Mouse (Mus musculus) midbrain, embryonic 10.5 days (tissue): ENCODE results near the gene Gsta3. TPM values are rescaled to one million over a fixed set of nuclear protein-coding genes. Genes with fewer than 3 reads are reported as not detected.
"Not testable (repeated sequence)": the region's sequence is repeated elsewhere in the genome, so short reads cannot be mapped to it uniquely, and the experiment has no call there.

ENCODE experiments used
- DNase-seq: peaks from one replicate; pipeline ENCODE4 v3.0.0-alpha.2; 2017; ENCODE audit warnings: low spot score
- H3K27ac ChIP-seq: fragments of 300-500 bp; sonication (generic); replicated peaks from 2 replicates; pipeline ENCODE4 v1.5.1; 2016; ENCODE audit warnings: mild to moderate bottlenecking
- H3K27me3 ChIP-seq: fragments of 300-500 bp; sonication (generic); 2 replicates; pipeline ENCODE4 v1.6.1; 2016; ENCODE audit warnings: low read depth, mild to moderate bottlenecking; ENCODE audit not compliant: poor library complexity, severe bottlenecking
- H3K36me3 ChIP-seq: fragments of 300-500 bp; sonication (generic); 2 replicates; pipeline ENCODE4 v1.6.1; 2016; ENCODE audit warnings: mild to moderate bottlenecking, moderate library complexity
- H3K4me1 ChIP-seq: fragments of 300-500 bp; sonication (generic); 2 replicates; pipeline ENCODE4 v1.6.1; 2016
- H3K4me3 ChIP-seq: fragments of 300-500 bp; sonication (generic); 2 replicates; pipeline ENCODE4 v1.5.1; 2016; ENCODE audit warnings: mild to moderate bottlenecking, moderate library complexity
- H3K9me3 ChIP-seq: fragments of 300-500 bp; sonication (generic); replicated peaks from 2 replicates; pipeline ENCODE4 v1.6.1; 2016; ENCODE audit warnings: mild to moderate bottlenecking
- whole genome bisulfite sequencing: fragments of 180-500 bp; shearing (Covaris S2); methylation state at CpG from one replicate; pipeline ENCODE4 v1.1.7; 2016; 5-methylcytosine and 5-hydroxymethylcytosine counted together
- polyA plus RNA-seq: library from polyadenylated mRNA; unstranded; fragments of >200 nt; fragmentation: Nextera tagmentation; extraction: Ambion mirVana; gene quantifications from 2 replicates; pipeline ENCODE4 v1.2.1, GENCODE M21; 2016

Gsta3 gene
- polyA plus RNA-seq, 1 experiment from 2014 or later, result 0.21 TPM

DNA sequence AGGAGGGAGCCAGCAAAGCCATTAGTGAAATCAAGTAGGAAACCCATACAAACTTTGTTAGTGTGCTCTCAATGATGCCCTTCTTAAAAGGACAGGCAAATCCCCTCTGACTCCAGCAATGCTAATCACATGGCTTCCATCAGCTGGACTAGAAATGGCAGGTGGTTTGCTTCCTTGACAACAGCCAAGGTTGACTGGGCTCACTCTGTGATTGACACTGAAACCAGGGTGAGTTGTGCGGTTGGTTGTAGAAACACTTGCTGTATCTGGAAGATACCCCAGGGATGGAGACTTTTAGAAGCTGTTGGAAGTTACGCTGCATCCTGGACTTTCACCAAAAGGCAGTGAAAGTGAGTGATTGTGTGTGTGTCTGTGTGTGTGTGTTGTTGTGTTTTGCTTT is 44.3 kb downstream of the Gsta3 start:
- H3K9me3 ChIP-seq, DNase-seq, H3K4me3 ChIP-seq, H3K36me3 ChIP-seq, H3K27me3 ChIP-seq: not testable (repeated sequence)
- Histone ChIP-seq H3K4me1 (peaks cover 11% of the 10 kb centered on the region), H3K27ac (peak overlapping the region; percentile 38; the same call in 1 of the 2 replicates)
- 72% methylated on average over 2 of the region's 2 CpGs for WGBS

DNA sequence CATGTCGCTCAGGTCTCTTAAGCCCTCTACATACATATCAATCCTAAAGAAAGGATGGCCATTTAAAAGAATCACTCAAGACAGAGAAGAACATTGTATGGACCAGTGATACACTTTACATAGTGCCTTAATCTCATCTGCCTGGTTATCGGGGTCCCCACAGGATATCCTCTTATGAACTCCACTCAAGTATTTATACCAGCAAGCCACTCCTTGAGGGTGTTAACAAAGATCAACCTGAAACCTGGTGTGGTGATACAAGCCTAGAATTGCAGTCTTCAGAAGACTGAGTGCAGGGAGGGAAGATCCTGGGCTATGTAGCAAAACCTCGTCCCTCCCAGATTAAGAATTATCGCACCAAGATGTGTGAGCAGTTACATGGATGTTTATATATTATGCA is 51.0 kb downstream of the Gsta3 start:
- Histone ChIP-seq H3K36me3 (no peaks in the 10 kb centered on the region), H3K27ac (no peak overlapping the region), H3K9me3 (no peaks in the 10 kb centered on the region), H3K4me1 (no peaks in the 10 kb centered on the region), H3K4me3 (no peak overlapping the region), H3K27me3 (no peaks in the 10 kb centered on the region)
- WGBS, result 91% methylated on average over 4 of the region's 4 CpGs
- DNase-seq, result no peak

DNA sequence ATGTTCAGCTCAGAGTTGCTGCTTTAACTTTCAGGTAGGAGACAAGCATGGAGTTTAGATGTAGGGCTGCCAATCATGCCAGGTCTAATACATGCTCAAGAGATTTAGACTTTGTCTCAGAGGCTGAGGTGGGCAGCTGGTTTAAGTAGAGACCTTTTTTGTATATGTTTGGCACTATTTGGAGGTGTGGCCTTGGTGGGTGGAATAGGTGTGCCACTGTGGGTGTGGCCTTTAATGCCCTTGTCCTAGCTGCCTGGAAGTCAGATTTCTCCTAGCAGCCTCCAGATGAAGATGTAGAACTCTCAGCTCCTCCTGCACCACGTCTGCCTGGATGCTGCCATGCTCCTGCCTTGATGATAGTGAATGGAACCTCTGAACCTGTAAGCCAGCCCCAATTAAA is 52.2 kb downstream of the Gsta3 start:
- Histone ChIP-seq H3K9me3 (no peaks in the 10 kb centered on the region), H3K4me3 (no peak overlapping the region), H3K27ac (no peak overlapping the region), H3K4me1 (no peaks in the 10 kb centered on the region), H3K27me3 (no peaks in the 10 kb centered on the region), H3K36me3 (no peaks in the 10 kb centered on the region)
- no peak for DNase-seq
- WGBS, result 77% methylated on average over 1 of the region's 1 CpGs

DNA sequence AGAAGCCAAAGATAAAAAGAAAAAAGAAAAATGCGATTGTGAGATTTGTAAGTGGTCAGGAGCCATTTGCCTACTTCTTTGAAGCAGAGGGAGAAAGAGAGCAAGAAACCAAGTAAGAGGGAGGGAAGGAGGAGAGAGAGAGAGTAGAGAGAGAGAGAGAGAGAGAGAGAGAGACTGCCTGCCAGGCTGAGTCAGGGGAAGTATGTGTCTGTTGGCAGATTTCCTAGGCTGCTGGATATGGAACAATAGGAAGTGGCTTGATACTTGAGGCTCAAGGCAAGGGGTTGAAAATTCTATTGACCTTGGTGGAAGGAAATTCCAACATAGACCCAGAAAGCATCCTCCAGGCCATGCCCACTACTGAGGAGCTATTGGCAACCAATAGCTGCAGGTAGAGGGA is 55.8 kb downstream of the Gsta3 start:
- Histone ChIP-seq H3K27ac (no peak overlapping the region), H3K36me3 (no peaks in the 10 kb centered on the region), H3K4me1 (no peaks in the 10 kb centered on the region), H3K9me3 (no peaks in the 10 kb centered on the region), H3K4me3 (no peak overlapping the region), H3K27me3 (no peaks in the 10 kb centered on the region)
- 78% methylated on average over 1 of the region's 1 CpGs for WGBS
- DNase-seq, result no peak

DNA sequence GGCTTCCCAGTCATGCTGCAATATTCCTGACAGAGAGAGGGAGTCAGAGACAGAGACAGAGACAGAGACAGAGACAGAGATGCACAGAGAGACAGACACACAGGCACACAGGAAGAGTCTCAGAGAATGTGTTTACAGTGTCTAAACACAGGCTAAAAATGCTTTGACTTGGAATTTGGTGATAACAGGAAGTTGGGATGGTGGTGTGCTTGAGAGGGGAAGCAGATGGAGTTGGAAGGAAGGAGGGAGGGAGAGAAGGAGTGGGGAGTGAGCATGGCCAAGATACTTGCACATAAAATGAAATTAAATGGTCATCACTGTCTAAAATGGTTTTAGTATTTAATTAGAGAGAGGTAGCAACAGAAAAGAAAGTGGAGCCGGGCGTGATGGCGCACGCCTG is 57.7 kb downstream of the Gsta3 start:
- Histone ChIP-seq H3K4me3 (no peak overlapping the region), H3K4me1 (no peaks in the 10 kb centered on the region), H3K9me3 (no peaks in the 10 kb centered on the region), H3K27me3 (no peaks in the 10 kb centered on the region), H3K36me3 (no peaks in the 10 kb centered on the region), H3K27ac (no peak overlapping the region)
- no peak for DNase-seq
- 87% methylated on average over 4 of the region's 4 CpGs for WGBS

DNA sequence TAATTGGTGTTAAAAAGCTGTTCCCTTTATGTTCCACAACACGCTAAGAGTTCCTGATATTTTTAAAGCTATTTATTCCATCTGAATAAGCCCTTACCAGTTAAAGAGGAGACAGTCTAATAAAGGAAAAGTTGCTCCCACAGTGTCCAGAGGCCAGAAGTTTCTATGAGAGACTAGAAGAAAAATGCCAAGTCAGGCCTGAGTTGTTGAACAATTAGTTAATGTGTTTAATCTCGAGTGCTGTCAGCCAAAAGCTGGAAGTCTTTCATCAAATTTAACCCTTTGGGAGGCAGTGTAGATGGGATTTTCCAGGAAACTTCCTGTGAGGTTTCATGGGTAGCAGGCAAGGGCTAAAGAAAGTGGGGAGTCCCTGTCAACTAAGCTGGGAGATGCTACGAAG is 59.4 kb downstream of the Gsta3 start:
- H3K36me3 ChIP-seq, result no peaks in the 10 kb centered on the region
- DNase-seq, result no peak
- WGBS, result 71% methylated on average over 3 of the region's 3 CpGs
- no peak overlapping the region for H3K4me3 ChIP-seq
- no peaks in the 10 kb centered on the region for H3K27me3 ChIP-seq
- no peaks in the 10 kb centered on the region for H3K4me1 ChIP-seq
- H3K9me3 ChIP-seq, result no peaks in the 10 kb centered on the region
- no peak overlapping the region for H3K27ac ChIP-seq

DNA sequence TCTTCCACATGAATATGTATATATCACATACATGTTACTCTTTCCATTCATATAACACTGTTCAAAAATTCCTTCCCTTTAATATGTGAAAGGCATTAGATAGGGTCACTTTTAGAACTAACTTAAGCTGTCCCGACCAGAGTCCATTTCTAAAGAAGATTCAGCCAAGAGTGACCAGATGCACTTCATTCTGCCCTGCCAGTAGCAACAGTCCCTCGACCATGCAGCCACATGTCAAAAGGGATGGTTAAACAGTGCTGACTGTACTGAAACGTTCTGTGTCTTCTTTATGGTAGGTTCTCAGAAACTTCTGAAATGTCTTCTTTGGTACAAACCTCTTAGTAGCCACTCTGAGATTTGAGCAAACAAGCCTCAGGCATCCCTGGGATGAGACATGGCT is 61.3 kb downstream of the Gsta3 start:
- 87% methylated on average over 3 of the region's 3 CpGs for WGBS
- H3K9me3 ChIP-seq, result no peaks in the 10 kb centered on the region
- no peak overlapping the region for H3K4me3 ChIP-seq
- H3K27ac ChIP-seq, result no peak overlapping the region
- no peak for DNase-seq
- no peaks in the 10 kb centered on the region for H3K36me3 ChIP-seq
- H3K27me3 ChIP-seq, result no peaks in the 10 kb centered on the region
- no peaks in the 10 kb centered on the region for H3K4me1 ChIP-seq

DNA sequence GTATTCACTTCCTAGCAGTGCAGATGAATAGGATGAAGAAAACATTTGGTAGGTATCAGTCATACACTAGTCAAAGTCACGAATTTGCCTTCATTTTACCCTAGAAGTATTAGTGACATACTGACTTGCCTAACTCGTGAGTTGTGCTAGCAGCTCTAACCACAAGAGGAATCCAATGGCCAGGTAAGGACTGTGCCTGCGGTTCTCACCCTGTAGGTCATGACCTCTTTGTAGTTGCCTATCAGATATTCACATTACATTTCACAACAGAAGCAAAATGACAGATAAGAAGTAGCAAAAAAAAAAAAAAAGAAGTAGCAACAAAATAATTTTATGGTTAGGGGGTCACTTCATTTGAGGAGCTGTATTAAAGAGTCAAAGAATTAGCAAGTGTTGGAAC is 63.8 kb downstream of the Gsta3 start:
- no peaks in the 10 kb centered on the region; the same call in 1 of the 2 replicates for H3K9me3 ChIP-seq
- WGBS, result 89% methylated on average over 3 of the region's 3 CpGs
- H3K4me3 ChIP-seq, result no peak overlapping the region
- H3K4me1 ChIP-seq, result no peaks in the 10 kb centered on the region
- H3K27ac ChIP-seq, result no peak overlapping the region
- no peaks in the 10 kb centered on the region for H3K27me3 ChIP-seq
- DNase-seq, result no peak
- no peaks in the 10 kb centered on the region for H3K36me3 ChIP-seq

DNA sequence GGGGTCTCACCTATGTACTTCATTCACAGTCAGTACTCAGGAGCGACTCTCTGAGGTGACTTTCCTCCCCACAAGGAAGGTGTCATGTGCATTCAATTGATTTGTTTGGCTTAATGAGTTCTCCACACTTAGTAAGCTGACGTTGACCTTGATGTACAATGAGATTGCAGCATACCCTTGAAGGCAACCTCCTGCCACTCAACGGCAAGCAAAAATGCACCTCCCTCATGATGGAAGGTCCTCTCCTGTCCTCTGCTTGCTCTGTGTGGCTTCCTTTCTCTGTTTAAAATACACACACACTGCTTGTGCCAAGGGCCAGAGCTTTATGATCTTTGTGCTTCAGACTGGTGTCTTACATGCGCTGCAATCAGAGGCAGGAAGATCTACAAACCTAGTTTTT is 64.3 kb downstream of the Gsta3 start:
- no peaks in the 10 kb centered on the region for H3K27me3 ChIP-seq
- no peak overlapping the region for H3K4me3 ChIP-seq
- no peak for DNase-seq
- no peak overlapping the region for H3K27ac ChIP-seq
- no peaks in the 10 kb centered on the region for H3K4me1 ChIP-seq
- no peaks in the 10 kb centered on the region for H3K36me3 ChIP-seq
- H3K9me3 ChIP-seq, result no peaks in the 10 kb centered on the region; the same call in 1 of the 2 replicates
- WGBS, result 90% methylated on average over 4 of the region's 4 CpGs

DNA sequence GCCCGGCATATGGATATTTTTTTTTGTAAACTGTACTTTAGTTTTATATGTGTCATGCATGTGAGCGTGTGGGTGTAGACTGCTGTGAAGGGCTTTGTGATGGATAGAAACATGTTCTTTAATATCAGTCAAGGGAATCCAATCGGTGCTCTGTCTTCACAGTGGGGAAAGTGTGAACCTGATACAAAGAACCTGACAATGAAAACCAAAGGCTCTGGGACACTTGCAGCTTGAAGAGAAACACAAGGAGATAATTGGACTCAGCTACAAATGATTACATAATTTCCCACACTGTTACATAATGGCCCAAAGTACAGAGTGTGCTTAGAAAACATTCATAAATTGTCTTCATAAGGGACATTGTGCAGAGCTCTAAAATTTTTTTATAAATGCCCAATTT is 65.1 kb downstream of the Gsta3 start:
- H3K27ac ChIP-seq, result no peak overlapping the region
- no peak for DNase-seq
- no peaks in the 10 kb centered on the region; the same call in 1 of the 2 replicates for H3K9me3 ChIP-seq
- H3K4me1 ChIP-seq, result no peaks in the 10 kb centered on the region
- WGBS, result 92% methylated on average over 3 of the region's 3 CpGs
- H3K36me3 ChIP-seq, result no peaks in the 10 kb centered on the region
- H3K27me3 ChIP-seq, result no peaks in the 10 kb centered on the region
- H3K4me3 ChIP-seq, result no peak overlapping the region

DNA sequence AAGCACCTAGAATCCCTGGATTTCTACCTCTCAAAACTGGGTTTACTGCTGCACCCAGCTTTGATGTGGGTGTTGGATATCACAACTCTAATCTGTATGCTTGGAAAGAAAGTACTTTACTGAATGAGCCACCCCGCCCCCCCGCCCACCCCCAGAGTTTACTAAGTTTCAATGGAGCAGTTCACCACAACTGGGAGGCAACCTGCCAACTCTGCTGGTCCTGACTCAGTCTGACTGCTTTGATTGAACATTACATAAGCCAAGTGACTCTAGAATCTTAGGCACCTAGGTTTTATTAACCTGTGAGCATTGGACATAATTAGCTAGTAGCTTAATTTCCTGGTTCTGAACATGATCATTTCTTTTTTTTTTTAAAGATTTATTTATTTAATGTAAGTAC is 73.9 kb downstream of the Gsta3 start:
- 95% methylated on average over 2 of the region's 2 CpGs for WGBS
- H3K4me1 ChIP-seq, result no peaks in the 10 kb centered on the region
- H3K9me3 ChIP-seq, result no peaks in the 10 kb centered on the region
- no peak for DNase-seq
- no peaks in the 10 kb centered on the region for H3K36me3 ChIP-seq
- no peak overlapping the region for H3K4me3 ChIP-seq
- no peak overlapping the region for H3K27ac ChIP-seq
- no peaks in the 10 kb centered on the region for H3K27me3 ChIP-seq

Other genes with a start within 250 kb of the Gsta3 start
- gene Tram2, start 161.4 kb upstream of the Gsta3 start, polyA plus RNA-seq, result 6.1 and 6.6 TPM in 2 replicates
- 10.2 and 12.5 TPM in 2 replicates for gene Tmem14a, start 22.0 kb upstream of the Gsta3 start, polyA plus RNA-seq
- gene Khdc1a, start 109.1 kb downstream of the Gsta3 start, polyA plus RNA-seq, result not detected in 2 replicates
- not detected in 2 replicates for gene Khdc1c, start 127.7 kb downstream of the Gsta3 start, polyA plus RNA-seq
- not detected in 2 replicates for gene Khdc1b, start 143.0 kb downstream of the Gsta3 start, polyA plus RNA-seq